Mouse (Mus musculus): ENCODE data around the gene Tbxa2r. TPM values are rescaled to one million over a fixed set of nuclear protein-coding genes. Genes with fewer than 3 reads are reported as not detected.

Gene Tbxa2r
- polyA plus RNA-seq, 1 experiment, result 68.1 TPM

DNA sequence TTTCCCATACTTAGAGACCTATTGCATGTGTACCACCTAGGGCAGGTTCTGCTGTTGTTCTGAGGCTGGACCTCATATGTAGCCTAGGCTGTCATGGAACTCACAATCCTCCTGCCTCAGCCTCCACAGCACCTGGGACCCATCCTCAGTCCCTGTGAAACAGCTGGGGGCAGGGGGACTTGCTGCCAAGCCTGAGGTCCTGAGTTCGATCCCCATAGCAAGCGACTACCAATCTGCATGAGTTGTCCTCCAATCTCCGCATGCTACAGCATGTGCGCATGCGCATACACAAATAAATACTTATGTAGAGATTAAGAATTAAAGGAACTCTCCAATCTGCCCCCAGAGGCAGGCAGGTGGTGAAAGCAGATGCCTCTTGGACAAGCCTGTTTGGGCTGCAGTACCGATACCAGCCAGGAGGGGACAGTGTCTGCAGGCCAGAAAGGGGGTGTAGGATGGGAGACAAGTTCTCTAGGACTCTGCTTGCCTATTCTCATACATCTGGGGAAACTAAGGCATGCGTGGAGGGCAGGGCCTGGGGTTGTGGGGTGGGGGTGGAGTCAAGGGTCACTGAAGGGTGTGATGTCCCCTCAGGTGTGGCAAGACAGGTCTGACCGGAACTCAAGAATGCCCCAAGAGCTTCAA is 40.9 kb upstream of the Tbxa2r start:
- Histone ChIP-seq H3K36me3 (ENCODE audit: control insufficient read depth, insufficient read depth, low read length) (no peaks in the 10 kb centered on the region), H3K4me3 (ENCODE audit: extremely low read depth, insufficient read depth, insufficient read length) (no peak overlapping the region), H3K4me1 (ENCODE audit: control insufficient read depth, insufficient read depth, insufficient read length) (peaks cover 15% of the 10 kb centered on the region; the same call in 1 of the 2 replicates), H3K27me3 (ENCODE audit: control insufficient read depth, insufficient read depth, low read length) (no peaks in the 10 kb centered on the region), H3K27ac (ENCODE audit: insufficient read depth, low read length) (no peak overlapping the region)
- DNase-seq (ENCODE audit: low read depth in 1 of 2, low spot score in 2 of 2), result peak in 1 of 2 experiments; percentile 64
- peak; percentile 66; the same call in 1 of the 2 replicates for TF ChIP-seq CTCF (IDR thresholded peaks at IDR 0.05; ENCODE audit: extremely low read depth, insufficient read depth, insufficient read length, insufficient replicate concordance)
- TF ChIP-seq POLR2A (IDR thresholded peaks at IDR 0.05; ENCODE audit: low read depth, low read length), result no peak
- 74% methylated on average over 8 of the region's 8 CpGs for WGBS

- no peaks in the 10 kb centered on the region for H3K27me3 ChIP-seq (ENCODE audit: control insufficient read depth, insufficient read depth, low read length)
- DNase-seq (ENCODE audit: low read depth in 1 of 2, low spot score in 2 of 2), result peak in 1 of 2 experiments; percentile 35
- 44% methylated on average over 6 of the region's 6 CpGs for WGBS
- H3K4me3 ChIP-seq (ENCODE audit: extremely low read depth, insufficient read depth, insufficient read length), result no peak overlapping the region
- H3K4me1 ChIP-seq (ENCODE audit: control insufficient read depth, insufficient read depth, insufficient read length), result peaks cover 16% of the 10 kb centered on the region; the same call in 1 of the 2 replicates
- H3K36me3 ChIP-seq (ENCODE audit: control insufficient read depth, insufficient read depth, low read length), result no peaks in the 10 kb centered on the region
- H3K27ac ChIP-seq (ENCODE audit: insufficient read depth, low read length), result no peak overlapping the region
- TF ChIP-seq CTCF (IDR thresholded peaks at IDR 0.05; ENCODE audit: extremely low read depth, insufficient read depth, insufficient read length, insufficient replicate concordance) (no peak), POLR2A (IDR thresholded peaks at IDR 0.05; ENCODE audit: low read depth, low read length) (no peak)
Observed at GRCm38 (mm10) chr10:81288601-81289000, 39.9 kb upstream of the Tbxa2r start.

GRCm38 (mm10) chr10:81289278-81289677 is 39.3 kb upstream of the Tbxa2r start:
- 14% methylated on average over 7 of the region's 7 CpGs for WGBS
- DNase-seq (ENCODE audit: low read depth in 1 of 2, low spot score in 2 of 2), result peak in 1 of 2 experiments; percentile 54
- TF ChIP-seq POLR2A (IDR thresholded peaks at IDR 0.05; ENCODE audit: low read depth, low read length), result no peak
- TF ChIP-seq CTCF (IDR thresholded peaks at IDR 0.05; ENCODE audit: extremely low read depth, insufficient read depth, insufficient read length, insufficient replicate concordance), result peak; percentile 94
- Histone ChIP-seq H3K4me3 (ENCODE audit: extremely low read depth, insufficient read depth, insufficient read length) (no peak overlapping the region), H3K27me3 (ENCODE audit: control insufficient read depth, insufficient read depth, low read length) (no peaks in the 10 kb centered on the region), H3K4me1 (ENCODE audit: control insufficient read depth, insufficient read depth, insufficient read length) (peaks cover 23% of the 10 kb centered on the region; the same call in 1 of the 2 replicates), H3K36me3 (ENCODE audit: control insufficient read depth, insufficient read depth, low read length) (no peaks in the 10 kb centered on the region), H3K27ac (ENCODE audit: insufficient read depth, low read length) (no peak overlapping the region)

- 77% methylated on average over 14 of the region's 14 CpGs for whole genome bisulfite sequencing
- Histone ChIP-seq H3K27ac (ENCODE audit: insufficient read depth, low read length) (no peak overlapping the region), H3K27me3 (ENCODE audit: control insufficient read depth, insufficient read depth, low read length) (no peaks in the 10 kb centered on the region), H3K36me3 (ENCODE audit: control insufficient read depth, insufficient read depth, low read length) (no peaks in the 10 kb centered on the region), H3K4me3 (ENCODE audit: extremely low read depth, insufficient read depth, insufficient read length) (no peak overlapping the region), H3K4me1 (ENCODE audit: control insufficient read depth, insufficient read depth, insufficient read length) (peaks cover 27% of the 10 kb centered on the region; the same call in 1 of the 2 replicates)
- DNase-seq (ENCODE audit: low read depth in 1 of 2, low spot score in 2 of 2), result no peak
- no peak for TF ChIP-seq CTCF (IDR thresholded peaks at IDR 0.05; ENCODE audit: extremely low read depth, insufficient read depth, insufficient read length, insufficient replicate concordance)
- TF ChIP-seq POLR2A (IDR thresholded peaks at IDR 0.05; ENCODE audit: low read depth, low read length), result no peak
Observed at GRCm38 (mm10) chr10:81289811-81290210, 38.7 kb upstream of the Tbxa2r start.

GRCm38 (mm10) chr10:81290698-81291460 is 37.7 kb upstream of the Tbxa2r start:
- no peak overlapping the region for H3K4me3 ChIP-seq (ENCODE audit: extremely low read depth, insufficient read depth, insufficient read length)
- peaks cover 34% of the 10 kb centered on the region; the same call in 1 of the 2 replicates for H3K4me1 ChIP-seq (ENCODE audit: control insufficient read depth, insufficient read depth, insufficient read length)
- TF ChIP-seq POLR2A (IDR thresholded peaks at IDR 0.05; ENCODE audit: low read depth, low read length) (no peak), CTCF (IDR thresholded peaks at IDR 0.05; ENCODE audit: extremely low read depth, insufficient read depth, insufficient read length, insufficient replicate concordance) (no peak)
- H3K27me3 ChIP-seq (ENCODE audit: control insufficient read depth, insufficient read depth, low read length), result no peaks in the 10 kb centered on the region
- H3K27ac ChIP-seq (ENCODE audit: insufficient read depth, low read length), result peak overlapping the region; percentile 22; the same call in 1 of the 2 replicates
- no peak for DNase-seq (ENCODE audit: low read depth in 1 of 2, low spot score in 2 of 2)
- 30% methylated on average over 24 of the region's 24 CpGs for WGBS
- no peaks in the 10 kb centered on the region for H3K36me3 ChIP-seq (ENCODE audit: control insufficient read depth, insufficient read depth, low read length)

DNA sequence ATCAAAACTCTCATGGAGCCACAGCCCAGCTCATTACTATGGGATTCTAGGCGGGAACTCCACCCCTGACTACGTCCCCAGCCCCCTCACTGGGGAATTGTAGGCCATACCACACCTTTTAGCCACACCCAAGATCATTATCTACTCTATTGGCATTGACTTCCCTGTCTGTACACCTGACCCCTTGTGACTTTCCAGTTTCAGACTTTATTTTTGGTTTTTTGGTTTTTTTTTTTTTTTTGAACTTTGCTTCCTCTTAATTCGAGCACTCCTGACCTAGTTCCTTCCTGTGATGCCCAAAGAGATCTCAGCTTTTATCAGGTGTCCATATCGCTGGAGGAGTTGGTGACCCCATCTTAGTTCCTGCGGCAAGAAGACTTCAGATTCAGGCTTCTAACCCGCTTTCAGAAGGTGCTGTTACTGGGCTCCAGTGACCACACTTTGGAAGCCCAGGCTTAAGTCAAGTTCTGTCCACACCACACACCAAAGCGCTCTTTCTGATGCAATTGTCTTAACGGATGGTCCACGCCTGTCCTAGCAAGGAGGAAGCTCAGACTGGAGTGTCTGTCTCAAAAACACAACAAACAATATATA is 36.9 kb upstream of the Tbxa2r start, which contains the start of gene Tjp3:
Tjp3 (minus strand) TSS at position 71 of the 594 bp plus-strand sequence.
- H3K4me3 ChIP-seq (ENCODE audit: extremely low read depth, insufficient read depth, insufficient read length), result no peak within 1 kb of the TSS
- no peaks in the 10 kb centered on the region for H3K36me3 ChIP-seq (ENCODE audit: control insufficient read depth, insufficient read depth, low read length)
- H3K27me3 ChIP-seq (ENCODE audit: control insufficient read depth, insufficient read depth, low read length), result no peaks in the 10 kb centered on the region
- peak within 1 kb of the TSS; percentile 48 for H3K27ac ChIP-seq (ENCODE audit: insufficient read depth, low read length)
- WGBS, result 41% methylated on average over 9 of the region's 9 CpGs
- TF ChIP-seq POLR2A (IDR thresholded peaks at IDR 0.05; ENCODE audit: low read depth, low read length) (no peak), CTCF (IDR thresholded peaks at IDR 0.05; ENCODE audit: extremely low read depth, insufficient read depth, insufficient read length, insufficient replicate concordance) (no peak)
- DNase-seq (ENCODE audit: low read depth in 1 of 2, low spot score in 2 of 2), result no peak
- H3K4me1 ChIP-seq (ENCODE audit: control insufficient read depth, insufficient read depth, insufficient read length), result peaks cover 39% of the 10 kb centered on the region; the same call in 1 of the 2 replicates

Data from spleen, adult 2 months (tissue).